Mouse (Mus musculus) heart, embryonic 11.5 days (tissue): ENCODE measurements at regions not wholly inside any gene's neighbourhood (a gene's known extent, or its start where the extent isn't known, plus 50 kb on each side); places are given as distances from the start of the nearest gene placed in this dataset.

Experiments used
- ATAC-seq: fragments of 200-750 bp; cut with Nextera tagmentation; replicated peaks from 2 replicates; pipeline ENCODE4 v1.8.0; 2017; ENCODE audit warnings: moderate library complexity; ENCODE audit not compliant: insufficient number of reproducible peaks, low FRiP score, low TSS enrichment
- H3K27ac ChIP-seq: fragments of 300-500 bp; sonication (generic); 2 replicates; pipeline ENCODE4 v1.5.1; 2014; ENCODE audit warnings: mild to moderate bottlenecking, low read depth, low read length
- H3K27me3 ChIP-seq: fragments of 300-500 bp; sonication (generic); 2 replicates; pipeline ENCODE4 v1.6.1; 2014; ENCODE audit warnings: mild to moderate bottlenecking, low read length, mixed read lengths; ENCODE audit not compliant: control insufficient read depth, insufficient read depth
- H3K36me3 ChIP-seq: fragments of 300-500 bp; sonication (generic); 2 replicates; pipeline ENCODE4 v1.6.1; 2014; ENCODE audit warnings: mild to moderate bottlenecking, low read length, moderate library complexity, mixed read lengths; ENCODE audit not compliant: control insufficient read depth, insufficient read depth
- H3K4me1 ChIP-seq: fragments of 300-500 bp; sonication (generic); 2 replicates; pipeline ENCODE4 v1.6.1; 2014; ENCODE audit warnings: low read length; ENCODE audit not compliant: control insufficient read depth, insufficient read depth
- H3K4me2 ChIP-seq: fragments of 300-500 bp; sonication (generic); 2 replicates; pipeline ENCODE4 v1.6.1; 2014; ENCODE audit warnings: mild to moderate bottlenecking, moderate library complexity
- H3K4me3 ChIP-seq: fragments of 300-500 bp; sonication (generic); 2 replicates; pipeline ENCODE4 v1.5.1; 2014; ENCODE audit warnings: low read depth, low read length
- H3K9ac ChIP-seq: fragments of 300-500 bp; sonication (generic); 2 replicates; pipeline ENCODE4 v1.6.1; 2014; ENCODE audit warnings: mild to moderate bottlenecking, low read depth, low read length, moderate library complexity
- H3K9me3 ChIP-seq: fragments of 300-500 bp; sonication (generic); replicated peaks from 2 replicates; pipeline ENCODE4 v1.6.1; 2016; ENCODE audit warnings: low read length; ENCODE audit not compliant: control insufficient read depth
- WGBS: fragments of 180-500 bp; shearing (Covaris S2); extraction: QIAGEN DNeasy Blood & Tissue Kit; methylation state at CpG from one replicate; pipeline ENCODE4 v1.1.7; 2014; ENCODE audit not compliant: insufficient replicate concordance; 5-methylcytosine and 5-hydroxymethylcytosine counted together

- Histone ChIP-seq H3K9ac (no peak overlapping the region), H3K4me1 (peaks cover 16% of the 10 kb centered on the region), H3K27ac (no peak overlapping the region), H3K4me2 (no peak overlapping the region), H3K9me3 (no peaks in the 10 kb centered on the region), H3K36me3 (no peaks in the 10 kb centered on the region), H3K27me3 (no peaks in the 10 kb centered on the region), H3K4me3 (no peak overlapping the region)
- WGBS = 81% methylated on average over 6 of the region's 6 CpGs
- ATAC-seq = no peak
Observed at GRCm38 (mm10) chr17:45924595-45924994, 107.6 kb downstream of the Vegfa start.

- Histone ChIP-seq H3K4me1 (peaks cover 17% of the 10 kb centered on the region), H3K27ac (no peak overlapping the region), H3K9ac (no peak overlapping the region), H3K4me3 (no peak overlapping the region), H3K27me3 (no peaks in the 10 kb centered on the region), H3K4me2 (no peak overlapping the region), H3K9me3 (no peaks in the 10 kb centered on the region), H3K36me3 (no peaks in the 10 kb centered on the region)
- ATAC-seq = no peak
- WGBS = 55% methylated on average over 8 of the region's 8 CpGs
Observed at GRCm38 (mm10) chr17:45923217-45923730, 108.9 kb downstream of the Vegfa start.

GRCm38 (mm10) chr17:45917647-45918046 is 114.5 kb downstream of the Vegfa start:
- 95% methylated on average over 2 of the region's 2 CpGs for WGBS
- Histone ChIP-seq H3K4me1 (peaks cover 20% of the 10 kb centered on the region), H3K4me2 (no peak overlapping the region), H3K36me3 (no peaks in the 10 kb centered on the region), H3K27ac (no peak overlapping the region), H3K4me3 (no peak overlapping the region), H3K27me3 (no peaks in the 10 kb centered on the region), H3K9me3 (no peaks in the 10 kb centered on the region), H3K9ac (no peak overlapping the region)
- ATAC-seq = no peak

- no peak overlapping the region for H3K4me2 ChIP-seq
- no peak for ATAC-seq
- no peak overlapping the region for H3K4me3 ChIP-seq
- peaks cover 18% of the 10 kb centered on the region for H3K4me1 ChIP-seq
- no peak overlapping the region for H3K9ac ChIP-seq
- H3K36me3 ChIP-seq = no peaks in the 10 kb centered on the region
- H3K27me3 ChIP-seq = no peaks in the 10 kb centered on the region
- no peak overlapping the region for H3K27ac ChIP-seq
- peaks cover 3% of the 10 kb centered on the region; the same call in 1 of the 2 replicates for H3K9me3 ChIP-seq
- WGBS = 60% methylated on average over 4 of the region's 4 CpGs
Observed at GRCm38 (mm10) chr17:45916937-45917336, 115.2 kb downstream of the Vegfa start.

GRCm38 (mm10) chr17:45914706-45915240 is 117.4 kb downstream of the Vegfa start:
- Histone ChIP-seq H3K36me3 (no peaks in the 10 kb centered on the region), H3K4me2 (no peak overlapping the region), H3K27ac (no peak overlapping the region), H3K4me1 (peaks cover 13% of the 10 kb centered on the region), H3K27me3 (no peaks in the 10 kb centered on the region), H3K4me3 (no peak overlapping the region), H3K9me3 (peaks cover 3% of the 10 kb centered on the region; the same call in 1 of the 2 replicates), H3K9ac (no peak overlapping the region)
- WGBS = 74% methylated on average over 9 of the region's 9 CpGs
- ATAC-seq = no peak

- ATAC-seq = no peak
- Histone ChIP-seq H3K27me3 (no peaks in the 10 kb centered on the region), H3K9me3 (peaks cover 3% of the 10 kb centered on the region; the same call in 1 of the 2 replicates), H3K4me3 (no peak overlapping the region), H3K9ac (no peak overlapping the region), H3K4me2 (no peak overlapping the region), H3K4me1 (peaks cover 10% of the 10 kb centered on the region; the same call in 1 of the 2 replicates), H3K27ac (no peak overlapping the region), H3K36me3 (no peaks in the 10 kb centered on the region)
- WGBS = 79% methylated on average over 1 of the region's 1 CpGs
Observed at GRCm38 (mm10) chr17:45914237-45914636, 117.9 kb downstream of the Vegfa start.

GRCm38 (mm10) chr17:45913671-45914070 is 118.5 kb downstream of the Vegfa start:
- Histone ChIP-seq H3K36me3 (no peaks in the 10 kb centered on the region), H3K9ac (no peak overlapping the region), H3K4me1 (peaks cover 7% of the 10 kb centered on the region; the same call in 1 of the 2 replicates), H3K27ac (no peak overlapping the region), H3K27me3 (no peaks in the 10 kb centered on the region), H3K4me2 (no peak overlapping the region), H3K9me3 (peaks cover 3% of the 10 kb centered on the region; the same call in 1 of the 2 replicates), H3K4me3 (no peak overlapping the region)
- ATAC-seq = no peak
- WGBS = 82% methylated on average over 4 of the region's 4 CpGs

- whole genome bisulfite sequencing = 83% methylated on average over 3 of the region's 3 CpGs
- no peaks in the 10 kb centered on the region for H3K27me3 ChIP-seq
- peaks cover 3% of the 10 kb centered on the region; the same call in 1 of the 2 replicates for H3K9me3 ChIP-seq
- ATAC-seq = no peak
- no peak overlapping the region for H3K27ac ChIP-seq
- H3K4me3 ChIP-seq = no peak overlapping the region
- no peak overlapping the region for H3K9ac ChIP-seq
- peaks cover 3% of the 10 kb centered on the region; the same call in 1 of the 2 replicates for H3K4me1 ChIP-seq
- H3K36me3 ChIP-seq = no peaks in the 10 kb centered on the region
- no peak overlapping the region for H3K4me2 ChIP-seq
Observed at GRCm38 (mm10) chr17:45912165-45912564, 120.0 kb downstream of the Vegfa start.

- Histone ChIP-seq H3K9me3 (peaks cover 3% of the 10 kb centered on the region; the same call in 1 of the 2 replicates), H3K4me3 (no peak overlapping the region), H3K9ac (no peak overlapping the region), H3K27me3 (no peaks in the 10 kb centered on the region), H3K4me2 (no peak overlapping the region), H3K4me1 (peaks cover 2% of the 10 kb centered on the region; the same call in 1 of the 2 replicates), H3K36me3 (no peaks in the 10 kb centered on the region), H3K27ac (0 out of 2 replicates have a peak overlapping the region, but pooled peaks have one; percentile 10)
- ATAC-seq = no peak; the same call in 1 of the 2 replicates
- 79% methylated on average over 13 of the region's 13 CpGs for WGBS
Observed at GRCm38 (mm10) chr17:45911201-45911731, 120.9 kb downstream of the Vegfa start.
